Mouse (Mus musculus) spleen, adult 2 months (tissue): Measurements from ENCODE around the gene BC024978.

Source experiments
- CTCF ChIP-seq: fragments of 200-500 bp; IDR thresholded peaks from 2 replicates; pipeline ENCODE4 v1.5.1; 2011; ENCODE audit warnings: mild to moderate bottlenecking, inconsistent platforms; ENCODE audit not compliant: insufficient read depth, insufficient read length, insufficient replicate concordance; ENCODE audit errors: extremely low read depth
- POLR2A ChIP-seq: fragments of 200-500 bp; IDR thresholded peaks from 2 replicates; pipeline ENCODE4 v1.6.1; 2011; ENCODE audit warnings: low read depth, low read length, inconsistent platforms

GRCm38 (mm10) chr7:27224877-27225575, 29.4 kb downstream of the BC024978 start:
- no peak for TF ChIP-seq CTCF
- TF ChIP-seq POLR2A: no peak
